Mouse (Mus musculus): ENCODE data around the gene Vasp.

DNA sequence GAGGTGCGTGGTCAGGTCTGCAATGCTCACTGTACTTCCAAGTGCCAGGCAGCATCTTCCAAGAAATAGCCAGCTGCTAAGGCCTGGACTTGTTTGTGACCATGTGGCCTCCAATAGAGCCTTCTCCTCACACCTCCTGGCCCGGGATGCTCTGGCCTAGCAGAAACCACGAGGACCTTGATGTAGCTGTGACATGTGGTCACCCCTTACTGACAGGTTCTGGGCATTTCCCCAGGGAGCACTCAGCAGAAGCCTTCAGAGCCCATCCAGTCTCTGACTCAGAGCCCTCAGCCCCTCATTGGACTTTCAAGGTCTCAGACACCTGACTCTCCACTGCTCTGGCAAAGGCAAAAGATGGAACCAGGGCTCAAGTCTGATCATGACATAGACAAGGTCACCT, 26.5 kb downstream of the Vasp start:
- TF ChIP-seq GATA1 (IDR thresholded peaks at IDR 0.05; ENCODE audit: borderline replicate concordance, low read length) = no peak
- TF ChIP-seq FLI1 (IDR thresholded peaks at IDR 0.05; ENCODE audit: low read length) = no peak

Data from megakaryocyte, embryonic 14.5 days (primary cell).